In the genomic region with DNA sequence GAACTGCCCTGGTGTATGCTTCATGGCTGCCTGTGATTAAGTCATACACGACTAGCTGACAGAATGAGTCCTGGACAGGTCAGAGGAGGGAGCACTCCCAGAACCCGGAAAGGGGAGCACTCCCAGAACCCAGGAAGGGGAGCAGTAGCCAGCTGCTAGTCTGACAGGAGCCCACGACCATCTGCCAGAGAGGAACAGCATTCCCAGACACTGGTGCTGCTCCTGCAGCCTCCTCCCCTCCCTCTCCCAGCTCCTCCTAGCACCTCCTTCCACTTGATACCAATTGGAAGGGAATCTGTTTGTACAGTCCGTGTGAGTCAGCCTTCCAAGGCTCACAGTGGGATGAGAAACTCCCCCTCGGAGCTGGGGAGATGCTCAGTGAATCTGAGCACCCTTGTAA, we compare ENCODE assay signal across 8 mouse cellular contexts. TPM values are rescaled to one million over a fixed set of nuclear protein-coding genes. Genes with fewer than 3 reads are reported as not detected.
DNase-seq lines count a peak whose midpoint lies in the region; ATAC-seq and TF ChIP-seq lines count a peak whose summit lies in the region.

No protein-coding gene starts in this region.

- peak; percentile 9 for DNase-seq in lung, postnatal 0 days (ENCODE audit: low spot score)
- no peak for DNase-seq in lung, postnatal 14 days
- DNase-seq in frontal cortex, adult 2 months (ENCODE audit: extremely low spot score in 1 of 2, low spot score in 1 of 2), result peak; percentile 73 to 75
- DNase-seq in layer of hippocampus, postnatal 10 days (ENCODE audit: low spot score in 2 of 2), result peak; percentile 47 to 56
- DNase-seq in right cerebral cortex, postnatal 10 days (ENCODE audit: low spot score in 2 of 2), result peak; percentile 69 to 82
- DNase-seq in embryo, embryonic 9.5 days (ENCODE audit: extremely low spot score), result no peak
- no peak for DNase-seq in embryo, embryonic 11 days

- no peaks in the 10 kb centered on the region for H3K36me3 ChIP-seq in lung, postnatal 0 days (ENCODE audit: insufficient read depth, low read length)

- H3K27me3 ChIP-seq in lung, postnatal 0 days (replicated peaks; ENCODE audit: insufficient read depth, low read length), result no peaks in the 10 kb centered on the region

- H3K9me3 ChIP-seq in lung, postnatal 0 days (ENCODE audit: low read length), result no peaks in the 10 kb centered on the region

- H3K9ac ChIP-seq in lung, postnatal 0 days (replicated peaks; ENCODE audit: low read depth), result no peak overlapping the region

- TF ChIP-seq EP300 in lung, postnatal 0 days (IDR thresholded peaks at IDR 0.05), result no peak

- WGBS in lung, postnatal 0 days, result 26% methylated on average over 4 of the region's 5 CpGs

- no peak for TF ChIP-seq CTCF in lung, postnatal 0 days (IDR thresholded peaks at IDR 0.05)

- H3K4me3 ChIP-seq in lung, postnatal 0 days (ENCODE audit: low read depth, low read length), result no peak overlapping the region

- H3K27ac ChIP-seq in lung, postnatal 0 days (ENCODE audit: low read length), result no peak overlapping the region

- H3K4me2 ChIP-seq in lung, postnatal 0 days (replicated peaks; ENCODE audit: low read depth, low read length), result no peak overlapping the region

- ATAC-seq in lung, postnatal 0 days, result no peak
- ATAC-seq in monocyte, adult 5-6 weeks (replicated peaks; ENCODE audit: insufficient number of reproducible peaks, low FRiP score, low TSS enrichment, poor library complexity, severe bottlenecking), result no peak

- H3K4me1 ChIP-seq in lung, postnatal 0 days (ENCODE audit: insufficient read depth, low read depth, low read length), result no peaks in the 10 kb centered on the region

RNA-seq across cellular contexts. Expression of a gene that starts 35.0 kb away (rescaled TPM):
- 428 and 445 TPM in 2 replicates for polyA plus RNA-seq in lung, postnatal 0 days (2015; fragmentation: Nextera tagmentation; extraction: Ambion mirVana)
- 83.2 and 108 TPM in 2 replicates for polyA plus RNA-seq in frontal cortex, adult 2 months (2012; rRNA removed)
- 100 to 1,000 TPM; 249 to 317 TPM for total RNA-seq in layer of hippocampus, postnatal 10 days (2021)
- 64.0 to 120 TPM (median 90.5 TPM) in 3 replicates for total RNA-seq in monocyte, adult 5-6 weeks (2017)

Comparison
In these comparisons a context has a peak if more than half of its experiments do, and no peak if none do; other contexts are left out.
1. DNase-seq: peak in lung, postnatal 0 days (single experiment), frontal cortex, adult 2 months (2 of 2), layer of hippocampus, postnatal 10 days (2 of 2) and right cerebral cortex, postnatal 10 days (2 of 2); none in lung, postnatal 14 days (single experiment), embryo, embryonic 9.5 days (single experiment) and embryo, embryonic 11 days (single experiment).